Mouse (Mus musculus) kidney, postnatal 0 days (tissue): ENCODE results near the gene Slc5a4b. TPM values are rescaled to one million over a fixed set of nuclear protein-coding genes. Genes with fewer than 3 reads are reported as not detected.

ENCODE experiments used
- ATAC-seq: fragments of 200-750 bp; cut with Nextera tagmentation; replicated peaks from 2 replicates; pipeline ENCODE4 v1.8.0; 2017; ENCODE audit warnings: low read depth, moderate number of reproducible peaks, moderate TSS enrichment, moderate library complexity; ENCODE audit not compliant: low FRiP score
- DNase-seq: peaks from one replicate; pipeline ENCODE4 v3.0.0-alpha.2; 2016; ENCODE audit warnings: low spot score
- H3K27ac ChIP-seq: fragments of 300-500 bp; sonication (generic); 2 replicates; pipeline ENCODE4 v1.5.1; 2014; ENCODE audit warnings: mild to moderate bottlenecking
- H3K27me3 ChIP-seq: fragments of 300-500 bp; sonication (generic); 2 replicates; pipeline ENCODE4 v1.6.1; 2014; ENCODE audit warnings: low read length, mixed read lengths; ENCODE audit not compliant: insufficient read depth
- H3K36me3 ChIP-seq: fragments of 300-500 bp; sonication (generic); 2 replicates; pipeline ENCODE4 v1.6.1; 2014; ENCODE audit warnings: low read length, mixed read lengths; ENCODE audit not compliant: insufficient read depth
- H3K4me1 ChIP-seq: fragments of 300-500 bp; sonication (generic); replicated peaks from 2 replicates; pipeline ENCODE4 v1.6.1; 2014; ENCODE audit warnings: antibody characterized with exemption, low read length, mixed read lengths; ENCODE audit not compliant: insufficient read depth
- H3K4me2 ChIP-seq: fragments of 300-500 bp; sonication (generic); 2 replicates; pipeline ENCODE4 v1.6.1; 2014; ENCODE audit warnings: mild to moderate bottlenecking, low read length, moderate library complexity, mixed read lengths
- H3K4me3 ChIP-seq: fragments of 300-500 bp; sonication (generic); replicated peaks from 2 replicates; pipeline ENCODE4 v1.5.1; 2014; ENCODE audit warnings: low read depth, low read length
- H3K9ac ChIP-seq: fragments of 300-500 bp; sonication (generic); 2 replicates; pipeline ENCODE4 v1.6.1; 2014; ENCODE audit warnings: low read depth, low read length
- H3K9me3 ChIP-seq: fragments of 300-500 bp; sonication (generic); replicated peaks from 2 replicates; pipeline ENCODE4 v1.6.1; 2016; ENCODE audit warnings: low read length, inconsistent platforms, mixed read lengths
- CTCF ChIP-seq: IDR thresholded peaks from 2 replicates; pipeline ENCODE4 v1.5.1; 2016; ENCODE audit warnings: antibody characterized with exemption, low read depth, mild to moderate bottlenecking, moderate library complexity
- WGBS: fragments of 180-500 bp; shearing (Covaris S2); extraction: QIAGEN DNeasy Blood & Tissue Kit; methylation state at CpG from one replicate; pipeline ENCODE4 v1.1.7; 2014; 5-methylcytosine and 5-hydroxymethylcytosine counted together
- polyA plus RNA-seq: library from polyadenylated mRNA; unstranded; fragments of >200 nt; fragmentation: Nextera tagmentation; extraction: Ambion mirVana; gene quantifications from 2 replicates; pipeline ENCODE4 v1.2.1, GENCODE M21; 2015

Gene Slc5a4b
- 0.06 and 0.14 TPM in 2 replicates for polyA plus RNA-seq

GRCm38 (mm10) chr10:76110861-76111260 lies at the start of gene Slc5a4b:
Gene Slc5a4b, minus strand, starts transcription at chr10:76110961.
- no peak for ATAC-seq
- Histone ChIP-seq H3K9me3 (no peaks in the 10 kb centered on the region), H3K27ac (no peak within 1 kb of the TSS), H3K4me1 (no peaks in the 10 kb centered on the region), H3K4me3 (no peak within 1 kb of the TSS), H3K36me3 (no peaks in the 10 kb centered on the region), H3K27me3 (no peaks in the 10 kb centered on the region), H3K9ac (no peak within 1 kb of the TSS), H3K4me2 (no peak within 1 kb of the TSS)
- TF ChIP-seq CTCF: no peak
- DNase-seq: no peak
- 88% methylated on average over 4 of the region's 4 CpGs for WGBS

- TF ChIP-seq CTCF: no peak
- no peaks in the 10 kb centered on the region for H3K27me3 ChIP-seq
- no peak overlapping the region for H3K4me2 ChIP-seq
- DNase-seq (no peak), ATAC-seq (no peak)
- WGBS: 63% methylated on average over 1 of the region's 1 CpGs
- no peak overlapping the region for H3K9ac ChIP-seq
- no peak overlapping the region for H3K4me3 ChIP-seq
- H3K9me3 ChIP-seq: no peaks in the 10 kb centered on the region
- no peaks in the 10 kb centered on the region for H3K4me1 ChIP-seq
- H3K36me3 ChIP-seq: no peaks in the 10 kb centered on the region
- no peak overlapping the region for H3K27ac ChIP-seq
Observed at GRCm38 (mm10) chr10:76158009-76158408, 47.2 kb upstream of the Slc5a4b start.

- 73% methylated on average over 5 of the region's 5 CpGs for WGBS
- no peak overlapping the region for H3K4me2 ChIP-seq
- H3K27me3 ChIP-seq: no peaks in the 10 kb centered on the region
Observed at GRCm38 (mm10) chr10:76157528-76157927, 46.8 kb upstream of the Slc5a4b start.

GRCm38 (mm10) chr10:76155911-76156310 lies 45.1 kb upstream of the Slc5a4b start:
- 71% methylated on average over 7 of the region's 7 CpGs for WGBS

More at GRCm38 (mm10) chr10:76157528-76157927, 46.8 kb upstream of the Slc5a4b start:
- no peak for ATAC-seq
- Histone ChIP-seq H3K27ac (no peak overlapping the region), H3K4me1 (no peaks in the 10 kb centered on the region), H3K4me3 (no peak overlapping the region), H3K9me3 (no peaks in the 10 kb centered on the region), H3K9ac (no peak overlapping the region), H3K36me3 (no peaks in the 10 kb centered on the region)
- no peak for DNase-seq
- TF ChIP-seq CTCF: no peak

GRCm38 (mm10) chr10:76147278-76147677 lies 36.5 kb upstream of the Slc5a4b start, which contains the start of gene Slc5a4a:
Gene Slc5a4a, plus strand, starts transcription at chr10:76147451.
- Histone ChIP-seq H3K9me3 (no peaks in the 10 kb centered on the region), H3K4me3 (no peak within 1 kb of the TSS), H3K4me1 (no peaks in the 10 kb centered on the region), H3K27ac (no peak within 1 kb of the TSS), H3K9ac (no peak within 1 kb of the TSS), H3K4me2 (no peak within 1 kb of the TSS), H3K27me3 (no peaks in the 10 kb centered on the region), H3K36me3 (no peaks in the 10 kb centered on the region)
- WGBS: 75% methylated on average over 5 of the region's 5 CpGs
- TF ChIP-seq CTCF: no peak
- ATAC-seq: no peak
- no peak for DNase-seq

More at GRCm38 (mm10) chr10:76155911-76156310, 45.1 kb upstream of the Slc5a4b start:
- Histone ChIP-seq H3K4me2 (no peak overlapping the region), H3K27me3 (no peaks in the 10 kb centered on the region), H3K4me1 (no peaks in the 10 kb centered on the region), H3K27ac (no peak overlapping the region), H3K36me3 (no peaks in the 10 kb centered on the region), H3K9me3 (no peaks in the 10 kb centered on the region), H3K4me3 (no peak overlapping the region), H3K9ac (no peak overlapping the region)
- no peak for TF ChIP-seq CTCF
- ATAC-seq (no peak), DNase-seq (no peak)

GRCm38 (mm10) chr10:76146846-76147245 lies 36.1 kb upstream of the Slc5a4b start:
- Histone ChIP-seq H3K4me1 (no peaks in the 10 kb centered on the region), H3K9me3 (no peaks in the 10 kb centered on the region), H3K9ac (no peak overlapping the region), H3K27ac (no peak overlapping the region), H3K4me3 (no peak overlapping the region), H3K27me3 (no peaks in the 10 kb centered on the region), H3K36me3 (no peaks in the 10 kb centered on the region), H3K4me2 (no peak overlapping the region)
- ATAC-seq: no peak
- DNase-seq: no peak
- TF ChIP-seq CTCF: no peak
- 55% methylated on average over 8 of the region's 8 CpGs for WGBS

- no peak for ATAC-seq
- Histone ChIP-seq H3K9ac (no peak overlapping the region), H3K4me3 (no peak overlapping the region), H3K9me3 (no peaks in the 10 kb centered on the region), H3K27me3 (no peaks in the 10 kb centered on the region), H3K4me2 (no peak overlapping the region), H3K4me1 (no peaks in the 10 kb centered on the region), H3K27ac (no peak overlapping the region), H3K36me3 (no peaks in the 10 kb centered on the region)
- no peak; the same call in 1 of the 2 replicates for TF ChIP-seq CTCF
- 77% methylated on average over 2 of the region's 2 CpGs for WGBS
- no peak for DNase-seq
Observed at GRCm38 (mm10) chr10:76136318-76136717, 25.6 kb upstream of the Slc5a4b start.
